Mouse (Mus musculus) forebrain, postnatal 0 days (tissue): ENCODE results near the gene Senp7. TPM values are rescaled to one million over a fixed set of nuclear protein-coding genes. Genes with fewer than 3 reads are reported as not detected.
A peak's percentile ranks its signal among the peaks of the same experiment; 100 is the strongest.
"Not testable (repeated sequence)": the region's sequence is repeated elsewhere in the genome, so short reads cannot be mapped to it uniquely, and the experiment has no call there.

Experiments
- ATAC-seq: fragments of 200-750 bp; cut with Nextera tagmentation; 2 replicates; pipeline ENCODE4 v1.8.0; 2017; ENCODE audit warnings: mild to moderate bottlenecking, moderate library complexity
- DNase-seq: peaks from one replicate; pipeline ENCODE4 v3.0.0-alpha.2; 2015
- H3K27ac ChIP-seq: fragments of 300-500 bp; sonication (generic); 2 replicates; pipeline ENCODE4 v1.5.1; 2014; ENCODE audit warnings: low read depth, mild to moderate bottlenecking, antibody characterized with exemption, low read length, moderate library complexity, mixed read lengths
- H3K27me3 ChIP-seq: fragments of 300-500 bp; sonication (generic); 2 replicates; pipeline ENCODE4 v1.6.1; 2014; ENCODE audit warnings: mild to moderate bottlenecking, low read length, mixed read lengths; ENCODE audit not compliant: insufficient read depth
- H3K36me3 ChIP-seq: fragments of 300-500 bp; sonication (generic); 2 replicates; pipeline ENCODE4 v1.6.1; 2014; ENCODE audit warnings: mild to moderate bottlenecking, moderate library complexity; ENCODE audit not compliant: insufficient read depth
- H3K4me1 ChIP-seq: fragments of 300-500 bp; sonication (generic); 2 replicates; pipeline ENCODE4 v1.6.1; 2014; ENCODE audit warnings: antibody characterized with exemption; ENCODE audit not compliant: insufficient read depth
- H3K4me2 ChIP-seq: fragments of 300-500 bp; sonication (generic); 2 replicates; pipeline ENCODE4 v1.6.1; 2014; ENCODE audit warnings: low read depth, mild to moderate bottlenecking, moderate library complexity
- H3K4me3 ChIP-seq: fragments of 300-500 bp; sonication (generic); 2 replicates; pipeline ENCODE4 v1.5.1; 2014; ENCODE audit warnings: low read depth, low read length, mixed read lengths
- H3K9ac ChIP-seq: fragments of 300-500 bp; sonication (generic); 2 replicates; pipeline ENCODE4 v1.6.1; 2014; ENCODE audit warnings: mild to moderate bottlenecking
- H3K9me3 ChIP-seq: fragments of 300-500 bp; sonication (generic); 2 replicates; pipeline ENCODE4 v1.6.1; 2016; ENCODE audit warnings: low read length
- CTCF ChIP-seq: sonication (generic); IDR thresholded peaks from 2 replicates; pipeline ENCODE4 v1.5.1; 2016; ENCODE audit warnings: antibody characterized with exemption, control low read depth, low read depth
- WGBS: fragments of 180-500 bp; shearing (Covaris S2); extraction: QIAGEN DNeasy Blood & Tissue Kit; methylation state at CpG from one replicate; pipeline ENCODE4 v1.1.7; 2014; 5-methylcytosine and 5-hydroxymethylcytosine counted together
- polyA plus RNA-seq: library from polyadenylated mRNA; unstranded; fragments of >200 nt; fragmentation: Nextera tagmentation; extraction: Ambion mirVana; gene quantifications from 2 replicates; pipeline ENCODE4 v1.2.1, GENCODE M21; 2015
- total RNA-seq: library from RNA; depleted of rRNA; stranded (reverse); fragments of >200 nt; gene quantifications from 2 replicates; pipeline ENCODE4 v1.2.3, GENCODE M21; 2014; rRNA removed

Senp7 gene
- total RNA-seq (28.9 and 35.0 TPM in 2 replicates), polyA plus RNA-seq (26.2 and 32.8 TPM in 2 replicates)

DNA sequence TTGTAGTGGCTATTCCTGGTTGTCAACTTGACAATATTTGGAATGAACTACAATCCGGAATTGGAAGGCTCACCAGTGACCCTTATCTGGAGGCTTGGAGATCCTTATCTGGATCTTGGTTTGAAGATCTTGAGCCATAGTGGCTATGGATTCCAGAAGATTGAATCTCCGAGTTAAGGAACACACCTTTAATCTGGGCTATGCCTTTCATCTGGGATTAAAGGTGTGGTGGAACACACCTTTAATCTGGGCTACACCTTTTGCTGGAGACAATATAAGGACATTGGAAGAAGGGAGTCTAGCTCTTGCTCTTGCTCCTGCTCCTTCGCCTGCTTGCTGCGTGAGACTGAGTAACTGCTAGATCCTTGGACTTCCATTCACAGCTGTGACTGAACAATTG is at the start of gene Senp7:
Gene Senp7, plus strand, starts transcription at position 301 of the 400 bp plus-strand sequence.
- not testable (repeated sequence) for H3K27ac ChIP-seq, H3K36me3 ChIP-seq, H3K9me3 ChIP-seq, ATAC-seq, H3K4me3 ChIP-seq, H3K27me3 ChIP-seq, DNase-seq, H3K9ac ChIP-seq, H3K4me1 ChIP-seq
- 0 out of 2 replicates have a peak within 1 kb of the TSS, but pooled peaks have one; percentile 17 for H3K4me2 ChIP-seq
- WGBS = no CpG with 5 or more reads among the region's 4 CpGs

DNA sequence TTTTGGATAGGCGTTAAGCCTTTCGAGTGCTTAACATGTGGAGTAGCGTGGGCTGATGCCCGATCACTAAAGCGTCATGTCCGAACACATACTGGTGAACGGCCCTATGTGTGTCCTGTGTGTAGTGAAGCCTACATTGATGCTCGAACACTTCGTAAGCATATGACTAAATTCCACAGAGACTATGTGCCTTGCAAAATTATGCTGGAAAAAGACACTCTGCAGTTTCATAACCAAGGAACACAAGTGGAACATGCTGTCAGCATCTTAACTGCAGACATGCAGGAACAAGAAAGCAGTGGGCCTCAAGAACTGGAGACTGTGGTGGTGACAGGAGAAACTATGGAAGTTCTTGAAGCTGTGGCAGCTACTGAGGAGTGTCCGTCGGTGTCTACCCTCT is 41.3 kb upstream of the Senp7 start:
- DNase-seq (no peak), ATAC-seq (no peak)
- H3K36me3 ChIP-seq = peaks cover 34% of the 10 kb centered on the region
- no peak overlapping the region for H3K9ac ChIP-seq
- no peak overlapping the region for H3K4me2 ChIP-seq
- no peak overlapping the region for H3K4me3 ChIP-seq
- no peak for TF ChIP-seq CTCF
- H3K9me3 ChIP-seq = no peaks in the 10 kb centered on the region
- H3K4me1 ChIP-seq = no peaks in the 10 kb centered on the region
- 95% methylated on average over 11 of the region's 11 CpGs for WGBS
- H3K27me3 ChIP-seq = no peaks in the 10 kb centered on the region
- no peak overlapping the region for H3K27ac ChIP-seq

DNA sequence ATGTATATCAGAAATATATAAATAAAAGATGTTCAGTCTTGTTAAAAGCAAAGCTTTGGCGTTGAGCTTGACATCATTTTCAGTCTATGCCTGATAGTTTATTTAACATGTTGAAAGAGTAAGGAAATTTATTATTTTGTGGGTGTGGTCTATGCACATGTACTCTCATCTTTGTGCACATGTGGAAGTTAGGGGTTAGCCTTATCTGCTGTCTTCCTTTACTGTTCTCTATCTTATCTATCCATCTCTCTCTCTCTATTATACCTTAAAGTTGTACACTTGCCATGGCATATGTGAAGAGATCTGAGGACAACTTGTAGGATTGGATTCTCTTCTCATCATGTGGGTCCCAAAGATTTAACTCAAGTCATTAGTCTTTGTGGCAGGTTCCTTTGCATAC is 39.3 kb upstream of the Senp7 start:
- H3K9ac ChIP-seq = no peak overlapping the region
- no peak overlapping the region for H3K4me2 ChIP-seq
- no peaks in the 10 kb centered on the region for H3K4me1 ChIP-seq
- no peaks in the 10 kb centered on the region for H3K9me3 ChIP-seq
- no peak for DNase-seq
- H3K36me3 ChIP-seq = peaks cover 25% of the 10 kb centered on the region
- H3K27ac ChIP-seq = no peak overlapping the region
- ATAC-seq = no peak
- no peak overlapping the region for H3K4me3 ChIP-seq
- TF ChIP-seq CTCF = no peak
- WGBS = 97% methylated on average over 1 of the region's 1 CpGs
- no peaks in the 10 kb centered on the region for H3K27me3 ChIP-seq

GRCm38 (mm10) chr16:56012789-56013743 is 35.1 kb upstream of the Senp7 start:
- H3K9me3 ChIP-seq = no peaks in the 10 kb centered on the region
- TF ChIP-seq CTCF = no peak
- ATAC-seq (peak; percentile 34; the same call in 1 of the 2 replicates), DNase-seq (no peak)
- no peak overlapping the region for H3K4me3 ChIP-seq
- no peak overlapping the region for H3K4me2 ChIP-seq
- no peaks in the 10 kb centered on the region for H3K4me1 ChIP-seq
- 92% methylated on average over 10 of the region's 10 CpGs for WGBS
- no peaks in the 10 kb centered on the region for H3K27me3 ChIP-seq
- H3K9ac ChIP-seq = no peak overlapping the region
- peaks cover 21% of the 10 kb centered on the region for H3K36me3 ChIP-seq
- no peak overlapping the region for H3K27ac ChIP-seq

GRCm38 (mm10) chr16:56014076-56014475 is 34.1 kb upstream of the Senp7 start:
- 0 out of 2 replicates have a peak, but pooled peaks have one; percentile 16 for ATAC-seq
- DNase-seq = no peak
- H3K27ac ChIP-seq = no peak overlapping the region
- no peaks in the 10 kb centered on the region for H3K9me3 ChIP-seq
- H3K4me1 ChIP-seq = no peaks in the 10 kb centered on the region
- H3K9ac ChIP-seq = no peak overlapping the region
- H3K4me3 ChIP-seq = no peak overlapping the region
- TF ChIP-seq CTCF = no peak
- no peaks in the 10 kb centered on the region for H3K27me3 ChIP-seq
- H3K4me2 ChIP-seq = no peak overlapping the region
- 90% methylated on average over 7 of the region's 7 CpGs for WGBS
- peaks cover 31% of the 10 kb centered on the region for H3K36me3 ChIP-seq

DNA sequence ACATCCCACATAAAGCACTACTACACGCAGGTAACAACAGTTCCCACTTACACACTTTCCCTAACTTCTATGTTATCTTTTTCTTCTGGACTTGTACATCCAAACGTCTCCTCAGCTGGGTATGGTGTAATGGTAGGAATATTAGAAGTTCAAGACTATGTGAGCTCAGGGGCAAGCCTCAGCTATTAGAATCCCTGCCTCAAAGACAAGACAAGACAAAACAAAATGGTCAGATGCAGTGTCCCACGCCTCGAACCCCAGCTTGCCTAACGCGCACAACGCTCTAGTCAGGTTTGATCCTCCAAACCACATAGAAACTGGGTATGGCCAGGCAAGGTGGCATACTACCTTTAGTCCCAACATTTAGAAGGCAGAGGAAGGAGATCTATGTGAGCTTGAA is 28.5 kb upstream of the Senp7 start:
- Histone ChIP-seq H3K4me2 (no peak overlapping the region), H3K9ac (no peak overlapping the region), H3K4me1 (no peaks in the 10 kb centered on the region), H3K4me3 (no peak overlapping the region), H3K9me3 (no peaks in the 10 kb centered on the region), H3K27ac (no peak overlapping the region), H3K27me3 (no peaks in the 10 kb centered on the region), H3K36me3 (peaks cover 42% of the 10 kb centered on the region)
- ATAC-seq (no peak), DNase-seq (no peak)
- WGBS = 97% methylated on average over 7 of the region's 7 CpGs
- no peak for TF ChIP-seq CTCF
